Mouse (Mus musculus) thymus, adult 2 months (tissue): ENCODE results near the gene Ppp1r1b. TPM values are rescaled to one million over a fixed set of nuclear protein-coding genes. Genes with fewer than 3 reads are reported as not detected.

Source experiments
- DNase-seq: peaks from one replicate; pipeline ENCODE4 v3.0.0; 2021
- H3K27ac ChIP-seq: fragments of 200-500 bp; 2 replicates; pipeline ENCODE4 v1.5.1; 2012; ENCODE audit warnings: low read length, control low read depth; ENCODE audit not compliant: control insufficient read depth, insufficient read depth
- H3K27me3 ChIP-seq: fragments of 200-500 bp; 2 replicates; pipeline ENCODE4 v1.6.1; 2012; ENCODE audit warnings: mild to moderate bottlenecking, low read length, moderate library complexity, mixed read lengths; ENCODE audit not compliant: control insufficient read depth, insufficient read depth
- H3K36me3 ChIP-seq: fragments of 200-500 bp; 2 replicates; pipeline ENCODE4 v1.6.1; 2012; ENCODE audit warnings: mild to moderate bottlenecking, low read length, moderate library complexity; ENCODE audit not compliant: control insufficient read depth, insufficient read depth
- H3K4me1 ChIP-seq: fragments of 200-500 bp; replicated peaks from 2 replicates; pipeline ENCODE4 v1.6.1; 2012; ENCODE audit warnings: low read length; ENCODE audit not compliant: control insufficient read depth, insufficient read depth
- H3K4me3 ChIP-seq: fragments of 200-500 bp; 2 replicates; pipeline ENCODE4 v1.5.1; 2012; ENCODE audit warnings: mild to moderate bottlenecking, low read length, control low read depth, moderate library complexity; ENCODE audit not compliant: control insufficient read depth, insufficient read depth
- CTCF ChIP-seq: fragments of 200-500 bp; IDR thresholded peaks from 2 replicates; pipeline ENCODE4 v1.5.1; 2012; ENCODE audit warnings: mild to moderate bottlenecking, control low read depth, low read length, moderate library complexity, borderline replicate concordance; ENCODE audit not compliant: control insufficient read depth, poor library complexity, insufficient read depth; ENCODE audit errors: extremely low read depth
- POLR2A ChIP-seq: fragments of 200-500 bp; IDR thresholded peaks from 2 replicates; pipeline ENCODE4 v1.6.1; 2012; ENCODE audit warnings: mild to moderate bottlenecking, low read length, control low read depth, moderate library complexity; ENCODE audit not compliant: control insufficient read depth, poor library complexity, insufficient read depth; ENCODE audit errors: extremely low read depth
- WGBS: fragments of 180-500 bp; shearing (Covaris S2); methylation state at CpG from one replicate; pipeline ENCODE4 v1.1.7; 2018; 5-methylcytosine and 5-hydroxymethylcytosine counted together
- polyA plus RNA-seq: library from polyadenylated mRNA; depleted of rRNA; stranded (reverse); fragments of >200 nt; gene quantifications from 2 replicates; pipeline ENCODE4 v1.2.3, GENCODE M21; 2012

Gene Ppp1r1b
- polyA plus RNA-seq, 1 experiment, result 5.9 TPM

- 2% methylated on average over 14 of the region's 14 CpGs for WGBS
- no peak overlapping the region for H3K4me3 ChIP-seq
- DNase-seq, result peak; percentile 85
- TF ChIP-seq CTCF (peak; percentile 92), POLR2A (no peak)
- H3K4me1 ChIP-seq, result peaks cover 9% of the 10 kb centered on the region
- H3K27me3 ChIP-seq, result peaks cover 4% of the 10 kb centered on the region; the same call in 1 of the 2 replicates
- H3K36me3 ChIP-seq, result no peaks in the 10 kb centered on the region
- H3K27ac ChIP-seq, result no peak overlapping the region
These were observed 3.0 kb upstream of the Ppp1r1b start for GRCm38 (mm10) chr11:98345253-98345652.

- H3K27me3 ChIP-seq, result peaks cover 4% of the 10 kb centered on the region; the same call in 1 of the 2 replicates
- no peak overlapping the region for H3K4me3 ChIP-seq
- peaks cover 9% of the 10 kb centered on the region for H3K4me1 ChIP-seq
- H3K27ac ChIP-seq, result no peak overlapping the region
- TF ChIP-seq POLR2A (no peak), CTCF (no peak)
- no peaks in the 10 kb centered on the region for H3K36me3 ChIP-seq
- 11% methylated on average over 9 of the region's 9 CpGs for WGBS
- no peak for DNase-seq
These were observed 2.0 kb upstream of the Ppp1r1b start for GRCm38 (mm10) chr11:98346168-98346567.

- TF ChIP-seq CTCF (no peak), POLR2A (no peak)
- no peak overlapping the region; the same call in 1 of the 2 replicates for H3K4me3 ChIP-seq
- peaks cover 4% of the 10 kb centered on the region; the same call in 1 of the 2 replicates for H3K27me3 ChIP-seq
- no peaks in the 10 kb centered on the region for H3K36me3 ChIP-seq
- peaks cover 9% of the 10 kb centered on the region for H3K4me1 ChIP-seq
- 39% methylated on average over 10 of the region's 12 CpGs for WGBS
- H3K27ac ChIP-seq, result no peak overlapping the region
- no peak for DNase-seq
These were observed 670 bp upstream of the Ppp1r1b start for GRCm38 (mm10) chr11:98347385-98348082.

- no peaks in the 10 kb centered on the region for H3K36me3 ChIP-seq
- H3K27ac ChIP-seq, result no peak overlapping the region
- H3K27me3 ChIP-seq, result peaks cover 4% of the 10 kb centered on the region; the same call in 1 of the 2 replicates
- no peak overlapping the region for H3K4me3 ChIP-seq
- no peak for TF ChIP-seq CTCF
- TF ChIP-seq POLR2A, result no peak
- DNase-seq, result no peak
- WGBS, result 59% methylated on average over 9 of the region's 9 CpGs
- peaks cover 9% of the 10 kb centered on the region for H3K4me1 ChIP-seq
These were observed 1.1 kb downstream of the Ppp1r1b start for GRCm38 (mm10) chr11:98349308-98349707.

GRCm38 (mm10) chr11:98352272-98352990, 4.2 kb downstream of the Ppp1r1b start:
- peaks cover 4% of the 10 kb centered on the region; the same call in 1 of the 2 replicates for H3K27me3 ChIP-seq
- peaks cover 20% of the 10 kb centered on the region for H3K4me1 ChIP-seq
- no peak overlapping the region for H3K4me3 ChIP-seq
- WGBS, result 87% methylated on average over 18 of the region's 18 CpGs
- no peak for DNase-seq
- no peaks in the 10 kb centered on the region for H3K36me3 ChIP-seq
- no peak overlapping the region for H3K27ac ChIP-seq
- TF ChIP-seq CTCF (no peak), POLR2A (no peak)

GRCm38 (mm10) chr11:98353651-98354211, 5.5 kb downstream of the Ppp1r1b start:
- no peak overlapping the region for H3K27ac ChIP-seq

More at GRCm38 (mm10) chr11:98353651-98354211, 5.5 kb downstream of the Ppp1r1b start:
- no peak for DNase-seq
- TF ChIP-seq POLR2A (no peak), CTCF (no peak)
- Histone ChIP-seq H3K27me3 (peaks cover 4% of the 10 kb centered on the region; the same call in 1 of the 2 replicates), H3K4me3 (no peak overlapping the region), H3K36me3 (no peaks in the 10 kb centered on the region), H3K4me1 (peaks cover 19% of the 10 kb centered on the region)
- 77% methylated on average over 8 of the region's 8 CpGs for WGBS
